Mouse (Mus musculus) cerebellum, adult 9-11 months (tissue): ENCODE data around the gene Cyp2j9.
"Not testable (repeated sequence)": the region's sequence is repeated elsewhere in the genome, so short reads cannot be mapped to it uniquely, and the experiment has no call there.

Experiments used
- DNase-seq: peaks from one replicate; pipeline ENCODE4 v3.0.0; 2022

Cyp2j9 gene

DNA sequence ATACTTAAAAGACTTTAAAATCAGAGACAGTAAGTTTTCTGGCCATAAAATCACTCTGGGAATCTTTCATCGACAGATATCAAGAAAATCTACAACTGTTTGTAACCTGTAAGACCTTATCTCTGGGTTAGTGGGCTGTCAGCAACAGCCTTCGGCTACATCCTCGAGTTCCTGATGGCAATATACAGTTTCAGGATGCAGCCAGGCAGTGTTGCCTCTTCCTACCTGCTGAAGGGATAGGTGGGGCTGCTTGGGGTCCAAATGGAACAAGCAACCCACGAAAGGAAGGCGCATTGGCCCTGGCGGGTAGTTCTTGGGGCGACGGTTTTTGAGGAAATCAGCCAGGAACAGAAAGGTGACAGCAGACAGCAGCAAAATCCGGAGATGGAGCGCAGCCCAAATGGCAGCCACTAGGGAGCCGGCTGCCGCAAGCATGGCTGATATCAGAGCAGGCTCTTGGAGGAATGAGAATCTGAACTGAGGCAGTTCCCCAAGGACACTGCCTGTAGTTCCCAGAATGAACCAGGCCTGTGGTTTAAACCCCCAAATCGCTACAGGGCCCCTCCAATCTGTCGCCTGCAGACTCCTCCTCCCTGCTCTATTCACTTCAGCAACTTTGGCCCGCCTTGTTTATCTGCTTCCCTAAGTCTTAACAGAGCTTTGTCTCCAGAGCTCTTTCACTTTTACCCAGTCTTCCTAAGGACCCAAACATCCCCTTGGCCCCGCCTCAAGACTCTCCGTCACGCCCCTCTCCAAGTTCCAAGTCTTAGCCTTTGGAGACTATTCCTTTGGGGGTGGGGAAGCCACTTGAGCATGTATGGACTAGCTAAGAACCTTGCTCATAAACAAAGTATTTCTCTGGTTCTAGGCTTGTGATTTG lies at the start of gene Cyp2j9:
Cyp2j9 (minus strand) TSS at position 668 of the 880 bp plus-strand sequence.
- peak; percentile 37 for DNase-seq

DNA sequence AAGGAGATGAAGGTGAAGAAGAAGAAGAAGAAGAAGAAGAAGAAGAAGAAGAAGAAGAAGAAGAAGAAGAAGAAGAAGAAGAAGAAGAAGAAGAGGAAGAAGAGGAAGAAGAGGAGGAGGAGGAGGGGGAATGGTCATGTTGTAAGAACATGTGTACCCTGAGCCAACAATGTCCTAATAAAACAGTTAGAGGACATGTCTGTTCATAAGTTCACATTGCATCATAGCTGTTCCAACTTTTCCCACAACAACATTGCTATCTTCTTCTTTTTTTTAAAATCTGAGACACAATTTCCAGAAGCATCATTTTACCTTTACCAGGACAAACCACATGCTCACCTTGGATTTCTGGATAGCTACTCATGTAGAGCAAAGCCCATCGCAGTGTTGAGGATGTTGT lies 44.1 kb upstream of the Cyp2j9 start:
- DNase-seq = no peak

DNA sequence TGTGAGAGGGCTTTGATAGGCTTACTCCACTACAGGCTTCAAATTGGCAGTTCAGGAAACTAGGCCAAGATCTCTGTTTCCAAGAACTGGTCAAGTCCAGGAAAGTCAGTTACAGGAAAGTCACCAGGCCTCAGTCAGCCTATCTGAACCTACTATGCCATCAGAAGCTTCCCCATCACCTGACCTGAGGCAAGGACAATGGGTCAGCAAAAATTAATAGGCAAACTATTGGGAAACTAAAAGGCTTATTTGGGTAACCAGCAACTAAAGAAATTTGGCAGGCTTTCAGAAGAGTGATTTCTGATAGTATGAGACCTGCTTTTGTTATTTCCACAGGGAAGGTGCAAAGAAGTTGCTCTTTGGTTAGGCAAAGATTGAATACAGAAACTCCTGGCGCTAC lies 31.1 kb upstream of the Cyp2j9 start:
- DNase-seq = no peak

DNA sequence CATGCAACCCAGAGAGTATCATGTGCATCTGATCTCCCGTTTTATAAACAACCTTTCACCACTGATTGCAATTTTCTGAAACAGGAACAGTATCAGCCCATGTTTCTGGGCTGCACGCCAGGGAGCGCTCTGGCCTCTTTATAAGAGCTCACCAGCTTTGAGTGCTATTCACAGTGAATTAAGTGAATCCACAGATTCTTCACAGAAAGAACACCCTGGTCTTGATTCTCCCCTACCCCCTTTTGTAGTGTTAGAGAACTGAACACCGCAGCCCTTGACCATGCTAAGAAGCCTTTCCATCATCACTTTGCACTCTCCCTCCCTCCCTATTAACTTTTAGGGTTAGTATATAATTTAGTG lies 393 bp upstream of the Cyp2j9 start:
- DNase-seq = peak; percentile 35

DNA sequence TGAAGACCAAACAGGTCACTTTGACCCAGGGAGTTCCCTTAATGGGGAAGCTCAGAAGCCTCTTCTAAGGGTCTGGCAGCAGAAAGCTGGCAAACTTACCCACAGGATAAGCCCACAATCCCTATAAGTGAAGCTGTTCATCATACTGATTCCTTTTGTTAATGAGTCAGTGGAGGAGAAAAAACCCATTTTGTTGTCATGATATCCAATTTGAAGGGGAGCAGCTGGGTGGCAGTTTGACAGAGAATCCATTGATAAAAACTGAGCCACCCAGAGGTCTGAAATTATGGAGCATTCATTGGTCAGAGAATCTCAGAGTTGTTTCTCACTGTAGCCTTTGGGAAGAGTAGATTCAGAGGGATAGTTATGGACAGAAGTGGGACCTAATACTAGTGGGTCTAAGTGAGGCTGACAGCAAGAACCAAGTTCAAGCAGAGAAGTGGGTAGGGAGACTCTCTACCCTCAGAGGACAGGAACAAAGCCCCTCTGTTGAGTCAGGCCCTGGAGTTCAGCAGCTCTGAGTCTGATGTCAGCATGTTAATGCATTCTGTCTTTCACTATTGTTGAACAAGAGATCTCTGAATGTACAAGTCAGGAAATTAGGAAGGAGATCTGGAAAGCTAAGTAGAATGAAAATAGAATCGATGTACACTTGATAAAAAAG lies 9.8 kb downstream of the Cyp2j9 start:
- DNase-seq = no peak

DNA sequence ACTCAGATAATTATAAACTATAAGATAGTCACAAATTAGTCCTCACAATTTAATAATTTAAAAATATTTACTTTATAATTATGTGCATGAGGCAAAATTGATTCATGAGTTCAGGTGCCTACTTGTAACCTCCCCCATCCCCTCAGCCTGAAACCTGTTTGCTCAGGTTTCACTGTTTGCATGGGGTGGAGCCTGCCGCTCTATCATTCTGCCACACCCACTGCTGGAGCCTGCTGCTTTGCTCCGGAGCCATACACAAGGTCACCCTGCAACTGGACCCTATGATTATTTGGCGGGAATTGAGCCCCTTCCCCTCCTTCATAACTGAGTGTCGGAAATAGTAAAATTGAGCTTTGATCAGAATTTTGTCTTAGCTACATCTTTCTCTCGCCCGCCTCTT lies 11.0 kb downstream of the Cyp2j9 start:
- not testable (repeated sequence) for DNase-seq

DNA sequence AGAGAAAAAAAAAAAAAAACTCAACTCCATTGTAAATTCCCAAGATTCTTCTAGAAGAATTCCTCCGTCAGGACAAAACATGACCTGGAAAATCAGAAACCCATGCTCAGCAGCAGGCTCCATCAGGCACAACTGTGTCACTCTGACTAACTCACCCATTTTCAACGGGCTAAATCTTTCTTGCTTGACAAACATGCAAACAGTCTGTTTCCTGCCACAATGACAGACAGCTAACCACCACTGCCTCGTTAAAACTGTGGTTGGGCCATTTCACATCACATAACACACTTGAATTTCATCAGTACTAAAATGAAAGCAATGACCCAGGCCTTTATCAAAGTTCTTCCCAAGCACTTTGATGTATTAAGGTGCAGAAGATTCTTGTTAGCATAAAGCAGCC lies 21.9 kb downstream of the Cyp2j9 start:
- no peak for DNase-seq

DNA sequence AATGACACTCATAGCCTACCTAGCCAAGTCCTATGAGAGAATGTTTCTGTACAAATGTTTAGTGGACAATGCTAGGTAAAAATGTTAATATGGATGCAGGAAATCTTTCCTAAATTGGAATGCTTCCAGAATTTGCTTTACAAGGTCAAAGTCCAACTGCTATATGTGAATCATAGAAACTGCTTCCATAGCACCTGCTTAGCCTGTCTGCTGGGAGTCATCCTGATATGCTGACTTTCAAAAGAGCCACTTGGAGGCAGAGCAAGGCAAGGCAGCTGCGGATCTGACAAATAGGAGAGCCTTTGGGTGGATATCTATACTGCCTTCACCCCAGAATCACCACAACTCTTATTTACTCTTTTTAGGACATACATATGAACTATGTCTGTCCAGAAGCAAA lies 23.4 kb downstream of the Cyp2j9 start:
- DNase-seq = no peak

DNA sequence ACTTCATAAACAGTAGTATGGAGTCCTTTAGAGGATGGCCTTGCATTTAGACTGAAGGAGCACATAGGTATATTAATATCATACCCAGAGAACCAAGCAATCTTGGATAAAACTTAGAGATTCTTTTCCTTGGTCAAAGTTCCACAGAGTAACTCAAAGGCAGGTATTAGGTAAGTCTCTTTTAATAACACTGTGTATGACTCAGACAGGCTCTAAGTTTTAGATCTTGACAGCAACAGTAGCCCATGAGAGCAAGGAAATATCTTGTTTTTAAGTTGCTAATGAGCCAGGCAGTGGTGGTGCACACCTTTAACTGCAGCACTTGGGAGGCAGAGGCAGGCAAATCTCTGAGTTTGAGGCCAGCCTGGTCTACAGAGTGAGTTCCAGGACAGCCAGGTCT lies 25.6 kb downstream of the Cyp2j9 start:
- no peak for DNase-seq

DNA sequence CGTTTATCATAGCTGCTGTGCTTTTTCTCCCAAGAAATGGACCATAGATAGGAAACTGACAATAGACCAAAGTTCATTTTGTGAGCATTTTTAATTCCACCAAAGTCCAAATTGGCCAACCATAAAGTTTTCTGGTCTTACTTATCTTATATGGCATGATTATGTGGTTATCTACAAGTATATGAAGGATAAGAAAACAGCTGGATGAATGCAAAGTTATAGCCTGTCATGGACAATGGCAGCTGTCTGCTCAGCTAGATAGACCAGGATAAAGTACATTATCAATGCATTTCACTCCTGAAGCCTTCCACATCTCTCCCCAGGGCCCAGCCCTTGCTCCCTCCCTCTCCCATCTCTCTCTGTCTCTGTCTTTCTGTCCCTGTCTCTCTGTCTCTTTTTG lies 30.9 kb downstream of the Cyp2j9 start:
- DNase-seq = no peak

DNA sequence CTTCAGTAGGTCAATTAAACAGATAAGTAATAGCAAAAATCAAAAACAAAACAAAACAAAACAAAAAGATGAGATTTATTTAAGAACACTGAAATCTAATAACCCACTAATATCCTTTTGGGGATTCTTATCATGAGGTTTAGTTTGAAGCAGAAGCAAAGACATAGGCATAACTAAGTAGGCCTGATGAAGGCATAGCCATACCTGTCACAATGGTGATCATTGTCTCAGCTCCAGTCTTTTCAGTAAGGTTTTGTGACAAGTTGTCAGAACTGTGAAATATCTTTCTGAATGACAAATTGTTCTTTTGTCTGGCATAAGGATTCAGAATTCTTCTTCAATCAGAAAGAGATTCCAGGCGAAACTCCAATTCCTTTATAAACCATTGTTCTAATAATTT lies 31.6 kb downstream of the Cyp2j9 start:
- DNase-seq = no peak

DNA sequence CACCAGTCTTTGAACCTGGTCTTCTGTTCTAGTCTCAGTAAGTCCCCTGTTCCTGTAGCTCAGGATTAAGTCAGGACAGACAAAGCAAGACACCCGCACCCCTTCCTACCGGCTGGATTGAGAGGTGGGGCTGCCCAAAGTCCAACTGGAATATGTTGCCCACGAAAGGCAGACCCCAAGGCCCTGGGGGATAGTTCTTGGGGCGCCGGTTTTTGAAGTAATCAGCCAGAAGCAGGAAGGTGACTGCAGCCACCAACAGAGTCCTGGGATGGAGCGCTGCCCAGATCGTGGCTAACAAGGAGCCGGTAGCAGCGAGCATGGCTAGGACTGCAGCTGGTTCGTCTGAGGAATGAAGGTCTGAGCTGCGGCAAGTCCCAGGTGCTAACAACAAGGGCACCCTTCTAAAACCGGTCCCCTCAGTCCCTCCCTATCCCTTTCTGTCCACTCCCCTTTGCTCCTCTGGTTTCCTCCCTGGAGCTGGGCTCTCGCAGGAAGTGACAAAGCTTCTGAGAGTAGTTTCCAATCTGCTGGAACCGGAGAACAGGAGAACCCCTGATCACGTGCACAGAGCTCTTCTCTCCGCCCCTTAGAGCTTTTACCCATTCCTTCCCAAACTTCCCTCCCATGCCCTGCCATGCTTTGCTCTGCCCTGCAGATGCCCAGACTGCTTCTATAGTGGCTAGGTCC lies 38.1 kb downstream of the Cyp2j9 start, which contains the start of gene Cyp2j6:
Cyp2j6 (minus strand) TSS at position 529 of the 687 bp plus-strand sequence.
- DNase-seq = peak; percentile 3

DNA sequence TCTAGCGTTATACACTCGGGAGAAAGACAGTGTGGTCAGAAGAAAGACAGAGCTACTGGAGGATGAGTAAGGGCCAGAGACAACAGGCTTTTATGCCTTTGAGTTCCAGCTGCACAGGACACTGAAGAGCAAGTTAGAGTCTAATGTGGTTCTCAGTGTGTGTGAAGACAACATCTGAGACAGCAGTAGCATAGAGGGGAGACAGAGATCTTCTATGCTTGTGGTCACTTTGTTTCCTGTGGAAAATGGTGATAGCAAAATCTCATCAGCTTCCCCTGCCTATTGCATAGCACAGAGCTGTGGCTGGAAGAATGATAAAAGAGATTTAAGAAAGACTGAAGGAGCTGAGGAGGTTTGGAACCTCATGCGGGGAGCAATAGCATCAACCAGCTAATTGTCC lies 39.8 kb downstream of the Cyp2j9 start:
- no peak for DNase-seq

DNA sequence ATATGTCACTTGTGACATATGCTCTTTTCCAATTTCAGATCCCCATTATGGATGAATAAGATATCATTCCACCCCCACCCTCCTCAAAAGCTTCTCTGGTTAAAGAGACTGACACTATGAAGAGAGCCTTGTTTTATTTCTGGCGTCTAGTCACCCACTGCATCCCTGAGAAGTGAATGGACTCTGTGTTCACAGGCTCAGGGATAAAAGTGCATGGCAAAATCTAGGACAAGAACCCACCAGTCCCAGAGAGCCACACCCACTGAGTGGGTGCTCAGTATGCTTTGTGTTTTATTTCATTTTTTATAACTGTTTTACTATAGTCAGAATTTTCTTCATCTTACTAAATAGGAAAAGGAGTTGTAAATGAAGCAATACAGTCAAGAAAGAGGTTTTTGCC lies 45.4 kb downstream of the Cyp2j9 start:
- no peak for DNase-seq

DNA sequence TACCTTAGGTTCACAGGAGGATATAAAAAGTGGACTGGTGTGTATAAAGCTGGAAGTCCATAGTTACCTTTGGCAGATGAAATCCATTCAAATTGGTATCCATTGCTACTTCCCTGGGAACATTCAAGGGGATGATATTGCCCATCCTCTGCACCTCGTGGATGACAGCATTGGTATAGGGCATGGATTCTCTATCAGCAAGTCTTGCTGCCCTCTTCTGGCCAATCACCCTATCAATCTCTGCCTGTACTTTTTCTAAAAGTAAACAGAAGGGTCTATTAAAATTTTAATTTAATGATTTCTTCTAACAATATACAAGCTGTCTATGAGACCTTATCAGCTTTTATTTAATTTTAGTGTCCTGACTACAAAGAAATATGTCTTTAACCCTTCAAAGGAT lies 65.6 kb downstream of the Cyp2j9 start:
- no peak for DNase-seq

DNA sequence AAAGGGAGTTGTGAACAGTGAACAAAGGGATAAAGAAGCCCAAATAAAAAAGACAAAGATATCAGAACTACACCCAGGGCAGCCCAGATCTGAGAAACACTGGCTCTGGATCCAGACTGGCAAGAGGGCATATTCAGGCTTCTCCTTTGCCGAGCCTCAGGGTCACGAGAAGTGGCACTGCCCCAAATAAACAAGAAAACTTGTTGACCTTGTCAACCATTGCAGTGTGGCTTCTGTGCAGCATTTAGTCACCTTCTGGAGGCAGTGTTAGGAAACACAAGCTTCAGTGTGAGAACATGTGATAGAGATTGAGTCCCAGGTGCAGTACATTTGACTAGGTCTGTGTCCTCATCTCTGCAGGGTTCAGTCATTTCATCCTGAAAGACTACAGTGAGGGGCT lies 69.1 kb downstream of the Cyp2j9 start:
- no peak for DNase-seq
